Mouse (Mus musculus) spleen, postnatal 4 days (tissue): ENCODE results near the gene Sntn.

Source experiments
- DNase-seq, 2 experiments: peaks; one replicate each; pipeline ENCODE4 v3.0.0; 2022; ENCODE audit warnings: low spot score in 2 of 2

The Sntn gene

GRCm38 (mm10) chr14:13670576-13670975, at the start of gene Sntn:
Gene Sntn (plus strand): TSS chr14:13670876.
- no peak for DNase-seq

DNA sequence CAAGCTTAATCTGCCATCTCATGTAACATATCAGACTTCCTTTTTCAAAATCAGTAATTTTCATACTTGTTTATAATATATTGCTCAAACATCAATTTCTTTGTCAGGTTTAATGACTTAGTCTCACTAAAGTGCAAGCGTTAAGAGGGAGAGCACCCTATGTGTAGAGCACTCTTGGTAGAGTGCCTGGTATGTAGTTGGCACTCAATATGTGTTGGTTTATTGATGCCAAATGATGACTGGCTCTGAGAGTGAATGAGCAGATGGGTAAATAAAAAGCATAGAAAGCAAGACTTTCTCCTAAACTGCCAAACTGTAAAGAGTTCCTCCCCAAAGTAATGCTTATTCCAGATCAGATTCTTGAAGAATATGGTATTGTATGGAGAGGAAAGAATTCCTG, 20.8 kb upstream of the Sntn start:
- no peak for DNase-seq

GRCm38 (mm10) chr14:13651039-13651438, 19.6 kb upstream of the Sntn start:
- no peak for DNase-seq

GRCm38 (mm10) chr14:13651541-13652298, 19.0 kb upstream of the Sntn start:
- no peak for DNase-seq

DNA sequence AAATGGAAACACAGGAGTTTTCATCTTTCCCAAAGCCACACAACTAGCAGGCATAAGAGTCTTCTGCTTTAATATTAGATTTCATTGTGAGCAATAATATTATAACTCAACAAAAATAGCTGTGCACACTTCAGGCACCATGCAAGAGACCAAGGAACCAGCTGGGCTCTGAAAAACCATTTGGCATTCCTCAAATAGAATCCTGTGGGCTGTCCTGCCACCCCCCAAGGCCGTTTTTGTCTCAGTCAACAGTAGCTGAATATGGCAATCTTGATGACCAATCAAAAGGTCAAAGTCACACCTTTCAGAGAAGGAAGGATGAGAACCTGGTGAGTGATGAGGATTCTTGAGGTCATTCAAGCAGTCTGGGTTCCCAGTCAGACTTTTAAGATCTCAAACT, 16.0 kb downstream of the Sntn start:
- DNase-seq: no peak

- no peak for DNase-seq
These were observed 19.8 kb downstream of the Sntn start for GRCm38 (mm10) chr14:13690426-13690825.

DNA sequence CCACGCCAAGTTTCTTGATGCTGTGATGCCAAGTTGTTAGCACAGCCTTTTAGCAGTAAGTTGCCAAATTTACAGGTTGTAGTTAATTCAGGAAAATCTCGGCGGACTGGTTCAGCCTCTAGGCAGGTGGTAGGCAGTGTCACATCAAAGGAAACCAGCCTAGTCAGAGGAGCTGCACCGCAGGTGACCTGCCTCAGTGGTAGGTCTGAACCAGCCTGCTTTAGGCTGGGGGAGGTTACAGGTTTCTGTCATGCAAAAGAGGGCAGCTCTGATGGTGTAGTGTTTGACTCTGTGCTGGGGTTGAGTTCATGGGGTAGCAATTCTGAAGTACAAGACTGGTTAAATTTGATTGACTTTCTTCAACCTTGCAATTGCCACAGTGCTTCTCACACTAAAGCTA, 61.6 kb downstream of the Sntn start:
- no peak for DNase-seq
